Mouse (Mus musculus) embryonic stem cell, embryonic (primary cell): ENCODE measurements around the gene Fnbp1.

Source experiments
- CTCF ChIA-PET, 4 experiments: fragments of 300-600 bp in 2 of 4; fragments of 350-600 bp in 2 of 4; sonication (Branson Sonifier 250); formaldehyde crosslinking; loops; one replicate each; lab custom pipeline; 2022; ENCODE audit warnings: inconsistent platforms in 2 of 4; lab: Charles Lee
- POLR2A ChIA-PET, 4 experiments: fragments of 300-600 bp in 2 of 4; fragments of 350-600 bp in 2 of 4; sonication (Branson Sonifier 250); formaldehyde crosslinking; loops; one replicate each; lab custom pipeline; 2022; ENCODE audit warnings: antibody characterized with exemption in 4 of 4, inconsistent platforms in 1 of 4; lab: Charles Lee

Fnbp1 gene

DNA sequence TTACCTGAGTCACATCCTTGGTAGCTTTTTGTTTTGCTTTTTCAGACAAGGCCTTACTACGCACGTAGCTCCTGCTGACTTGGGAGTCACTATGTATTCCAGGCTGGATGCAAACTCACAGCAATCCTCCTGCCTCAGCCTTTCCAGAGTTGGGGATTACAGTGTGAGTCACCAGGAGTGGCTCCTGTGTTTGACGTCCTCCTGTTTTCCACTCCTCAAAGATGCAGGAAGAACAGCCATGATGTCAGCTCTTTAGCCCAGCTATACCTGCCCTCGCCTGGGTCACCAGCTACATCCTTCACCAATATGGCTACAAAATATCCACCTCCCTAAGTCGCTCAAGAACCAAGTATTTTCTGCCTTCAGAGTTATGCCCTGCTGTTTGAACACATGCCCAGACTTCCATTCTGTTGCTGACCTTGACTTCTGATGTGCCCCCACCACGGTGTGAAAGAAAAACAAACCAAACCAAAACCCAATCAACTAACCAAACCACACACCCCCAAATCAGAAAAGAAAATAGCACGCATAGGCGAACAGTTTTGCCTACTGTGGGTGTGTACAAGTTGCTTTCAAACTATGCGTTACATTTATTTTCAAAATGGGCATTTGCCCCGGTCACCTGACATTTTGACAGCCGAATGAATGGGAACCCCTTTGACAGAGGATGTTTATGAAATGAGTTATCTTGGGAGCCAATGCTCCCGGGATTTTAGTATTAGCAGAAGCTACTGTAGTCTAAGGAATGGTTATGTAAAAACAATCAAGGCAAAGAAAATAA lies 1.6 kb downstream of the Fnbp1 start:
- POLR2A ChIA-PET: interaction anchor here (0.5 to 14.1 kb wide), 39 partner anchors 9 to 1041 kb away, joined by 3 to 239 read pairs (median 5); partner anchors contain the start of genes Gpr107 (in 2 of the 4) and Usp20 (in 1 of the 4)
- CTCF ChIA-PET: interaction anchor here in 3 of 4 experiments (0.6 to 2.1 kb wide), 5 partner anchors 10 to 117 kb away, joined by 3 to 5 read pairs (median 3); no protein-coding TSS in a partner anchor

DNA sequence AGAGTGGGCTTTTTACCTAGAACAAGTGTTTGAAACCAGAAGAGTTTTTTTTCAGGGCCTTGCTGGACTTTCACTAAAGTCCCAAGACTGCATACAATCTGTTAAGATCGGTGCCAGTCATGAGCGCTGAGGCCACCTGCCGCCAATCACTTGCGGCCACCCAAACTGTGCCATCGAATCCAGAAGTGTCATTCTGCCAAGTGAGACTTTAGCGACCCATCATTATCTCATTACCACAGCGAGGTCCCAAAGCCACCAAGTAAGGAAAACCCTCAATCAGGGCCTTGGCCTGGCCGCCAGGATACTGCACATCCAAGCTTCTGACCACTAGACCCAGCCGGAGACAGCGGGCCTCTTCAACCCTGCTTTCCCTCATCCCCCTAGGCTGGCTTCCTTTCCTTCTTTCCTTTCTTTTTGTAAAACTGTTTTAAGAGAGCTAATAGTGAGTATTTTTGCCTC lies 2.6 kb downstream of the Fnbp1 start:
- ChIA-PET CTCF (interaction anchor here in 2 of 4 experiments (1.0 to 1.3 kb wide), 2 partner anchors 12 to 34 kb away, joined by 3 read pairs; no protein-coding TSS in a partner anchor), POLR2A (interaction anchor here in 3 of 4 experiments (0.5 to 14.1 kb wide), 28 partner anchors 8 to 157 kb away, joined by 3 to 239 read pairs (median 4); partner anchors contain the start of genes Gpr107 (in 2 of the 3) and Usp20 (in 1 of the 3))

- POLR2A ChIA-PET: interaction anchor here (0.6 to 14.1 kb wide), 33 partner anchors 9 to 330 kb away, joined by 3 to 239 read pairs (median 4); partner anchors contain the start of genes BC005624 (in 1 of the 4), Gpr107 (in 1 of the 4), Ntmt1 (in 1 of the 4) and Usp20 (in 1 of the 4)
Observed at GRCm38 (mm10) chr2:31137018-31137590, 4.7 kb downstream of the Fnbp1 start.

DNA sequence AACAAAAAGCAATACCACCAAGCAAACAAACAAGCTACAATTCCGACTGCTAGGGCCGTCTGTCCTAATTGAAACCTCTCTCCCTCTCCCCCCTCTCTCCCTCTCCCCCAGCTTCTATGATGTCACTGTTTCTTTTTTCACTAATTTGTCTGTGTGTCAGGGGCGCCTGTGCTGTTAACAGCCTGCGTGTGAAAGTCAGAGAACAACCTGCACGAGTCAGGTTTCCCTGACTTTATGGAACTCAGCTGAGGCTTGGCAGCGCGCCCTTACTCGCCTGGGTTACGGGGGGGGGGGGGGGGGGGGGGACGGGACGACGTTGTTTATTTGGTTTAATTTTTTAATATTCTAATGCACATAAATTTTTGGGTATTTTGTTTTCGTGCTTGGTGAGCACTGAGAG lies 5.5 kb downstream of the Fnbp1 start:
- CTCF ChIA-PET: interaction anchor here in 2 of 4 experiments (0.6 kb wide), 2 partner anchors 18 to 25 kb away, joined by 3 to 4 read pairs; no protein-coding TSS in a partner anchor

More at GRCm38 (mm10) chr2:31137018-31137590, 4.7 kb downstream of the Fnbp1 start:
- CTCF ChIA-PET: interaction anchor here in 1 of 4 experiments (1.0 kb wide), 2 partner anchors 14 to 162 kb away, joined by 3 to 5 read pairs; no protein-coding TSS in a partner anchor

GRCm38 (mm10) chr2:31135512-31135931 lies 6.3 kb downstream of the Fnbp1 start:
- ChIA-PET POLR2A (interaction anchor here in 3 of 4 experiments (0.6 to 14.1 kb wide), 12 partner anchors 8 to 90 kb away, joined by 3 to 239 read pairs (median 4); partner anchors contain the start of gene Gpr107 (in 1 of the 3)), CTCF (interaction anchor here in 2 of 4 experiments (0.5 to 1.4 kb wide), 2 partner anchors 9 to 411 kb away, joined by 3 read pairs; no protein-coding TSS in a partner anchor)

More for the DNA sequence above, 5.5 kb downstream of the Fnbp1 start:
- POLR2A ChIA-PET: interaction anchor here (0.6 to 14.1 kb wide), 24 partner anchors 9 to 149 kb away, joined by 3 to 239 read pairs (median 4); partner anchors contain the start of gene Gpr107 (in 1 of the 4)

GRCm38 (mm10) chr2:31133981-31134380 lies 7.8 kb downstream of the Fnbp1 start:
- ChIA-PET CTCF (no interaction called here), POLR2A (interaction anchor here (0.6 to 14.1 kb wide), 16 partner anchors 6 to 1691 kb away, joined by 3 to 239 read pairs (median 6); partner anchors contain the start of genes Fnbp1 (in 2 of the 4) and Gpr107 (in 2 of the 4))

DNA sequence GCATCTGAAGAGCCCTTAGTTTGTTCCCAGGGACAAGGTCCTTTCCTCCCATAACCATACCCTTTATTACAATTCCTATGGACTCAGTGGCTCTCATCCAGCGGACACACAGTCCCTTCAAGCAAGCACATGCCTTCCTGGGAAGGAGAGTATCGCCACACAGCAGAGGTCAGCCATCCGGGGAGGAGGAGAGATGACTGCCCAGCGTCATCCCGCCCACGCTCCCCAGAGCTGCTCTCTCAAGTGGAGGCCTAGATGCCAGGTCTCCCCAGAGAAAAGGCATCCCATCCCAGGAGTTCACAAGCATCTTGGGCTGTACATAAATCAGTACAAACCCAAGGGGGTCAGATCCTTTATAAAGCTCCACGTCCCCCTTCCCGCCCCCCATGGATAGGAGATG lies 9.1 kb downstream of the Fnbp1 start:
- ChIA-PET POLR2A (interaction anchor here (0.6 to 14.1 kb wide), 29 partner anchors 8 to 611 kb away, joined by 3 to 239 read pairs (median 5); partner anchors contain the start of genes Fnbp1 (in 4 of the 4) and Gpr107 (in 2 of the 4)), CTCF (interaction anchor here in 1 of 4 experiments (0.6 kb wide), 1 partner anchor 103 kb away, joined by 4 read pairs; no protein-coding TSS in a partner anchor)

DNA sequence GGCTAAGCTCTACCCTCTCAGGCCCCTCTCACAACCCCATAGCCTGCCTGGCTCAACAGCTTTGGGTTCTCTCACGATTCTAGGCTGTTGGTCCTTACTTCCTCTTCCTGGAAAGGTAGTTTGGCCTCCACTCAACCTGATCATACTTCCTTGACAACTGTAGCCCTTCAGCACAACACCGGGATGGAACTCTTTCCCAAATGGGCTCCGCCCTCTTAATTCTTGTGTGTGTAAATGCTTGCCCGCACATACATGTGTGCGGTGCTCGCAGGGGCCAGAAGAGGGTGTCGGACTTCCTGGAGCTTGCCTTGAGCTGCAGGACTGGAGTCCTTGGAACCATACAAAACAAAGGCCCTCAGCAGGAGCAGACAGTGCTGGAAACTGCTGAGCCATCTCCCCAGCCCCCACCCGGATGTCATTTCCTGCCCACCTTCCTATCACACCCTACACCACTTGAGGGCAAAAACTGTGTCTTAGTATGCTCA lies 11.0 kb downstream of the Fnbp1 start:
- ChIA-PET POLR2A (interaction anchor here (0.6 to 13.6 kb wide), 22 partner anchors 8 to 114 kb away, joined by 3 to 239 read pairs (median 4); partner anchors contain the start of gene Fnbp1 (in 3 of the 4)), CTCF (interaction anchor here in 3 of 4 experiments (0.5 to 1.7 kb wide), 10 partner anchors 11 to 1079 kb away, joined by 3 to 11 read pairs (median 3); partner anchors contain the start of genes Gpr107 (in 2 of the 3) and Fnbp1 (in 1 of the 3))

GRCm38 (mm10) chr2:31129742-31130518 lies 11.9 kb downstream of the Fnbp1 start:
- CTCF ChIA-PET: interaction anchor here in 3 of 4 experiments (0.5 to 1.7 kb wide), 4 partner anchors 11 to 1597 kb away, joined by 3 to 5 read pairs (median 4); partner anchors contain the start of genes Fnbp1 (in 1 of the 3) and Gpr107 (in 1 of the 3)
- POLR2A ChIA-PET: interaction anchor here (0.6 to 13.6 kb wide), 24 partner anchors 8 to 172 kb away, joined by 3 to 239 read pairs (median 4); partner anchors contain the start of gene Fnbp1 (in 3 of the 4)

DNA sequence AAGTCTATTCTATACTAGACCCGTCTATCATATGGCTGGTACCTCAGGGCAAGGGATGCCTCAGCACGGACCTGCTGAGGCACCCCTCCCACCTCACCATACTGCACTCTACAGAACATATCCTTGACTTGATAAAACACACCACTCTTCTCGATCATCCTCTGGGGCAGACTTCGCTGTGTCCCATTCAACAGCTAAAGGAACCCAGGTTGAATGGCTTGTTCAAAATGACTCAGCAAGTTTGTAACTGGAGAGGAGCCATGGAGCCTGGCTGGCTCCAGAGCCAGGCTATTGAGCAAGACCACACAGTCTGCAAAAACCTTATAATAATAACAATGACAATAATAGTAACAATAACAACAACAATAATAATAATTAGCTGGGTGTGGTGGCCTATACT lies 13.9 kb downstream of the Fnbp1 start:
- CTCF ChIA-PET: interaction anchor here in 2 of 4 experiments (0.6 to 1.0 kb wide), 7 partner anchors 12 to 92 kb away, joined by 3 to 6 read pairs (median 3); no protein-coding TSS in a partner anchor
- POLR2A ChIA-PET: interaction anchor here in 3 of 4 experiments (0.6 to 13.6 kb wide), 44 partner anchors 8 to 1039 kb away, joined by 3 to 239 read pairs (median 4); partner anchors contain the start of genes Fnbp1 (in 3 of the 3), Gpr107 (in 1 of the 3) and Tor1a (in 1 of the 3)

- POLR2A ChIA-PET: interaction anchor here in 3 of 4 experiments (0.6 to 13.6 kb wide), 45 partner anchors 8 to 1038 kb away, joined by 3 to 239 read pairs (median 4); partner anchors contain the start of genes Fnbp1 (in 3 of the 3), Gpr107 (in 1 of the 3) and Tor1a (in 1 of the 3)
- CTCF ChIA-PET: interaction anchor here in 2 of 4 experiments (0.6 to 1.0 kb wide), 10 partner anchors 13 to 1310 kb away, joined by 3 to 6 read pairs (median 3); no protein-coding TSS in a partner anchor
Observed at GRCm38 (mm10) chr2:31127219-31127618, 14.6 kb downstream of the Fnbp1 start.

- POLR2A ChIA-PET: interaction anchor here (0.5 to 13.6 kb wide), 18 partner anchors 10 to 651 kb away, joined by 3 to 239 read pairs (median 6); partner anchors contain the start of gene Fnbp1 (in 3 of the 4)
- CTCF ChIA-PET: interaction anchor here in 1 of 4 experiments (0.8 kb wide), 1 partner anchor 9 kb away, joined by 3 read pairs; no protein-coding TSS in a partner anchor
Observed at GRCm38 (mm10) chr2:31126048-31126447, 15.8 kb downstream of the Fnbp1 start.

GRCm38 (mm10) chr2:31125156-31125555 lies 16.7 kb downstream of the Fnbp1 start:
- ChIA-PET CTCF (no interaction called here), POLR2A (interaction anchor here in 2 of 4 experiments (0.6 to 13.6 kb wide), 10 partner anchors 12 to 108 kb away, joined by 3 to 239 read pairs (median 4); partner anchors contain the start of gene Fnbp1 (in 1 of the 2))

- ChIA-PET CTCF (no interaction called here), POLR2A (interaction anchor here in 2 of 4 experiments (1.1 to 13.6 kb wide), 5 partner anchors 12 to 37 kb away, joined by 3 to 239 read pairs (median 5); partner anchors contain the start of gene Fnbp1 (in 1 of the 2))
Observed at GRCm38 (mm10) chr2:31124694-31125093, 17.1 kb downstream of the Fnbp1 start.

- POLR2A ChIA-PET: interaction anchor here in 3 of 4 experiments (0.6 to 13.6 kb wide), 29 partner anchors 8 to 564 kb away, joined by 3 to 239 read pairs (median 5); partner anchors contain the start of genes Fnbp1 (in 2 of the 3) and Abl1 (in 1 of the 3)
- CTCF ChIA-PET: interaction anchor here in 2 of 4 experiments (0.6 to 3.2 kb wide), 2 partner anchors 50 to 204 kb away, joined by 4 to 9 read pairs; no protein-coding TSS in a partner anchor
Observed at GRCm38 (mm10) chr2:31123493-31123892, 18.3 kb downstream of the Fnbp1 start.
